Mouse (Mus musculus) gastrocnemius, postnatal 25 days (tissue): ENCODE data around the gene Olfr1432. TPM values are rescaled to one million over a fixed set of nuclear protein-coding genes. Genes with fewer than 3 reads are reported as not detected.
"Not testable (repeated sequence)": the region's sequence is repeated elsewhere in the genome, so short reads cannot be mapped to it uniquely, and the experiment has no call there.

Source experiments
- DNase-seq: peaks from one replicate; pipeline ENCODE4 v3.0.0; 2022
- long read RNA-seq, 2 experiments: library from polyadenylated mRNA; stranded (forward); transcript quantifications; one replicate each; pipeline ENCODE4 v2.0.0; 2021
- total RNA-seq, 2 experiments: library from RNA; stranded (reverse); gene quantifications; 1 replicate in 1 of 2; 2 replicates in 1 of 2; pipeline ENCODE4 v1.2.3; 2021

Gene Olfr1432
- total RNA-seq = not detected
- long read RNA-seq, experiment 1 = 0 reads
- long read RNA-seq, experiment 2 = 0 reads

DNA sequence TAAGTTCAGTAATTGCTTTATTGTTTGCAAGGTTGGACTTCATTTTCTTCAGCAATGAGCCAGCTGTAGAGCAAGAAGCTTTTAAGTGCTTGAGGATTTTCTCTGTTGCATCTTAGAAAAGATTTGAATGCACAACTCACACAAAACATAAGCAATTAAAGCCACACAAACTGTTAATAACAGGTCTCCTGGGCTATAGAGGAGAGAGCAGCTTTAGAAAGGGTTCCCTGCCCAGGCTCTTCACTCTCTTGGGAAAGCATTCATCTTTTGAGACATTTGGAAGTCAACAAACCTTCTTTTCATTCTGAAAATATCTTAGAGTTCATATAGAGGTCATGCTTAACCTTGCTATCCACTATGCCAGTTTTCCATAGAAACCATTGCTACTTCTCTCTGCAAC, at the start of gene Olfr1432:
Gene Olfr1432, minus strand, starts transcription at position 101 of the 400 bp plus-strand sequence.
- DNase-seq = not testable (repeated sequence)

DNA sequence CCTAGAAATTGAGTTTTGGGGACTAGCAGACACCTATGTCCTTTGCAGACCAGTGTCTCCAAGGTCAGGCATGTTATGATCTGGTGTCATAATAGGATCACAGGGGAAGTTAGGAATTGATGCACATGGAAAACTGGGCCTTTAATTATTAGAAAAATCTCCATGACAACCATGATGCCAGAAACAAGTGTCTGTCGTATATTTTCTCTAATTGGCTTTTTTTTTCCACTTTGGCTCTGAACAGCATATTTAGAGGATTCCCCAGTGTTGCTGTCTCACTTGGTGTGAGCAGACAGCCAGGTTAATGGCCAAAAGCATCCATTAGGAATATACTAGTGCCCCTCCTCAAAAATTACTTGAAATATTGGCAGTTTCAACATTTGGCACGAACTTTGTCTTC, 47.2 kb upstream of the Olfr1432 start, which contains the start of gene Olfr1434:
Gene Olfr1434, plus strand, starts transcription at position 301 of the 400 bp plus-strand sequence.
- DNase-seq = no peak

DNA sequence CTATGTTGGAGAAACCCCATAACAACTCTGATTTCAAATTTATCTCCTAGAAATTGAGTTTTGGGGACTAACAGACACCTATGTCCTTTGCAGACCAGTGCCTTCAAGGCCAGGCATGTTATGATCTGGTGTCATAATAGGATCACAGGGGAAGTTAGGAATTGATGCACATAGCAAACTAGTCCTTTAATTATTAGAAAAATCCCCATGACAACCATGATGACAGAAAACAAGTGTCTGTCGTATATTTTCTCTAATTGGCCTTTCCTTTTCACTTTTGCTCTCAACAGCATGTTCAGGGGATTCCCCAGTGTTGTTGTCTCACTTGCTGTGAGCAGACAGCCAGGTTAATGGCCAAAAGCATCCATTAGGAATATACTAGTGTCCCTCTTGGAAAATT, 28.3 kb upstream of the Olfr1432 start, which contains the start of gene Olfr235:
Gene Olfr235, plus strand, starts transcription at position 301 of the 400 bp plus-strand sequence.
- DNase-seq = no peak

DNA sequence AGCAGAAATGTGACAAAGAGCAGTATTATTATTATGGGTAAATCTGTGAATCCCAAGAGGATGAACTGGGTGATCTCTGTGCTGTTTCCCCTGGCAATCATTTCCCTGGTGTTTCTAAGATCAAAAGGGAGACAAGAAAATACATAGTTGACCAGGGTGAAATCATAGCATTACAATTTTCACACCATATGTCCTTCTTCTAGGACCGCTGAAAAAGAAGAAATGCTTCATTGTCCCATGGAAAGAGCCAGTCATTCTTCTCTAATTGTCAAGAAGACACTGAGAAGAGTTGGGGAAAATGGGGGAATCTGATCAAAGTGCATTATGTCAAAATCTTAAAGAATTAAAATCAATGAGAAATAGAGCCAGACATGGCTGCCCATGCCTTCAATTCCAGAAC, 9.2 kb upstream of the Olfr1432 start, which contains the start of gene Olfr262:
Gene Olfr262, minus strand, starts transcription at position 101 of the 400 bp plus-strand sequence.
- no peak for DNase-seq

DNA sequence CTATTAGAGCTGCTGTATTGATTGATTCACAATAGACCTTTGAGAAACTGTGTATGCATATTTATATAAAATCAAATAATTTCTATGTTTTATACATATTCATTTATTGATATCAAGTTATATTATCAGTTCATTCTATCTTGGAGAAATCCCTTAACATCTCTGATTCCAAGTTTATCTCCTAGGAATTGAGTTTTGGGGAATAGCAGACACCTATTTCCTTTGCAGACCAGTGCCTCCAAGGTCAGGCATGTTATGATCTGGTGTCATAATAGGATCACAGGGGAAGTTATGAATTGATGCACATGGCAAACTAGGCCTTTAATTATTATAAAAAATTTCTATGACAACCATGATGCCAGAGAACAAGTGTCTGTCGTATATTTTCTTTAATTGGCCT, 32.1 kb downstream of the Olfr1432 start, which contains the start of gene Olfr1431:
Gene Olfr1431, plus strand, starts transcription at position 301 of the 400 bp plus-strand sequence.
- DNase-seq = no peak

DNA sequence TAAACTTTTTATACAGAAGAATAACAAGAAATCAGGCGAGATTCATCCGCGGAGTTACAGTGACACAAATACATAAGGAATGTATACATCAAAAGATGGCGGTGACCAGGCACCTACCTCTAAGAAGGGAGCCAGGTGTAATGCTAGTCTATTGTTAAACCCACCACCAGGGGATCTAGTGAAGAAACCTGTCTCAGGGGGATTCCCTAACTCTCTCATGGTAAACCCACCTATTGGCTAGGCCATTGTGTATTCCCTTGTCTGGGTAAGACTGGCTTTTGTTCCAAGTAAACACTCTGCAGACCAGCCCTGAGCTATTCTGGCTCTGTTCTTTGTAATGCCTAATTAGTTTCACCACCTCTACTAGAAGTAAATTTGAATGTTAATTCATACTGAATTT, 33.3 kb downstream of the Olfr1432 start:
- not testable (repeated sequence) for DNase-seq

Other genes starting within 250 kb of the Olfr1432 start
- not detected for gene Olfr1423, start 191.3 kb downstream of the Olfr1432 start, total RNA-seq
- not detected for gene Olfr1424, start 169.9 kb downstream of the Olfr1432 start, total RNA-seq
- gene Olfr1425, start 154.9 kb downstream of the Olfr1432 start, total RNA-seq = not detected
- gene Olfr1426, start 140.6 kb downstream of the Olfr1432 start, total RNA-seq = not detected
- gene Olfr1427, start 129.3 kb downstream of the Olfr1432 start, total RNA-seq = not detected
- gene Olfr1428, start 116.7 kb downstream of the Olfr1432 start, total RNA-seq = not detected
- not detected for gene Olfr76, start 109.4 kb downstream of the Olfr1432 start, total RNA-seq
- gene Olfr1555-ps1, start 62.5 kb downstream of the Olfr1432 start, total RNA-seq = not detected
- gene Olfr1431, start 32.0 kb downstream of the Olfr1432 start, total RNA-seq = not detected
- not detected for gene Olfr262, start 9.1 kb upstream of the Olfr1432 start, total RNA-seq
- gene Olfr235, start 28.4 kb upstream of the Olfr1432 start, total RNA-seq = not detected
- not detected for gene Olfr1434, start 47.3 kb upstream of the Olfr1432 start, total RNA-seq
- gene Olfr1436, start 66.5 kb upstream of the Olfr1432 start, total RNA-seq = not detected
- not detected for gene Olfr1437, start 92.5 kb upstream of the Olfr1432 start, total RNA-seq
- not detected for gene Olfr1438-ps1, start 103.3 kb upstream of the Olfr1432 start, total RNA-seq
- not detected for gene Olfr1440, start 154.7 kb upstream of the Olfr1432 start, total RNA-seq
- not detected for gene Olfr1441, start 184.8 kb upstream of the Olfr1432 start, total RNA-seq
- not detected for gene Pfpl, start 195.3 kb upstream of the Olfr1432 start, total RNA-seq
- under 1 TPM; 0.74 to 0.88 TPM for gene Mpeg1, start 228.2 kb upstream of the Olfr1432 start, total RNA-seq